Mouse (Mus musculus): Measurements from ENCODE around the gene Strn.
"Not testable (repeated sequence)": the region's sequence is repeated elsewhere in the genome, so short reads cannot be mapped to it uniquely, and the experiment has no call there.

Gene Strn

GRCm38 (mm10) chr17:78710258-78710657 lies 26.7 kb downstream of the Strn start:
- no peak for DNase-seq (ENCODE audit: low spot score in 2 of 2)

- no peak for DNase-seq (ENCODE audit: low spot score in 2 of 2)
Observed at GRCm38 (mm10) chr17:78708422-78708821, 28.6 kb downstream of the Strn start.

- DNase-seq (ENCODE audit: low spot score in 2 of 2): no peak
Observed at GRCm38 (mm10) chr17:78702988-78703387, 34.0 kb downstream of the Strn start.

GRCm38 (mm10) chr17:78698965-78699364 lies 38.0 kb downstream of the Strn start:
- no peak for DNase-seq (ENCODE audit: low spot score in 2 of 2)

GRCm38 (mm10) chr17:78697462-78697861 lies 39.5 kb downstream of the Strn start:
- no peak for DNase-seq (ENCODE audit: low spot score in 2 of 2)

- no peak for DNase-seq (ENCODE audit: low spot score in 2 of 2)
Observed at GRCm38 (mm10) chr17:78696922-78697321, 40.1 kb downstream of the Strn start.

GRCm38 (mm10) chr17:78689231-78689630 lies 47.8 kb downstream of the Strn start:
- DNase-seq (ENCODE audit: low spot score in 2 of 2): not testable (repeated sequence)

GRCm38 (mm10) chr17:78687971-78688370 lies 49.0 kb downstream of the Strn start:
- DNase-seq (ENCODE audit: low spot score in 2 of 2): no peak

- no peak for DNase-seq (ENCODE audit: low spot score in 2 of 2)
Observed at GRCm38 (mm10) chr17:78685004-78685403, 52.0 kb downstream of the Strn start.

- DNase-seq (ENCODE audit: low spot score in 2 of 2): no peak
Observed at GRCm38 (mm10) chr17:78682351-78682750, 54.6 kb downstream of the Strn start.

- DNase-seq (ENCODE audit: low spot score in 2 of 2): no peak
Observed at GRCm38 (mm10) chr17:78679503-78679902, 57.5 kb downstream of the Strn start.

GRCm38 (mm10) chr17:78676813-78677212 lies 60.2 kb downstream of the Strn start:
- no peak for DNase-seq (ENCODE audit: low spot score in 2 of 2)

GRCm38 (mm10) chr17:78664962-78665545 lies 71.9 kb downstream of the Strn start:
- no peak for DNase-seq (ENCODE audit: low spot score in 2 of 2)

- no peak for DNase-seq (ENCODE audit: low spot score in 2 of 2)
Observed at GRCm38 (mm10) chr17:78654841-78655240, 82.2 kb downstream of the Strn start.

- DNase-seq (ENCODE audit: low spot score in 2 of 2): no peak
Observed at GRCm38 (mm10) chr17:78643853-78644475, 93.0 kb downstream of the Strn start.

- DNase-seq (ENCODE audit: low spot score in 2 of 2): no peak
Observed at GRCm38 (mm10) chr17:78642259-78642658, 94.7 kb downstream of the Strn start.

- no peak for DNase-seq (ENCODE audit: low spot score in 2 of 2)
Observed at GRCm38 (mm10) chr17:78640387-78640786, 96.6 kb downstream of the Strn start.

- DNase-seq (ENCODE audit: low spot score in 2 of 2): no peak
Observed at GRCm38 (mm10) chr17:78639099-78639498, 97.9 kb downstream of the Strn start.

- DNase-seq (ENCODE audit: low spot score in 2 of 2): no peak
Observed at GRCm38 (mm10) chr17:78637140-78637539, 99.9 kb downstream of the Strn start.

- DNase-seq (ENCODE audit: low spot score in 2 of 2): no peak
Observed at GRCm38 (mm10) chr17:78635616-78636015, 101.4 kb downstream of the Strn start.

GRCm38 (mm10) chr17:78624941-78625340 lies 112.1 kb downstream of the Strn start:
- DNase-seq (ENCODE audit: low spot score in 2 of 2): no peak

- no peak for DNase-seq (ENCODE audit: low spot score in 2 of 2)
Observed at GRCm38 (mm10) chr17:78621863-78622262, 115.1 kb downstream of the Strn start.

- DNase-seq (ENCODE audit: low spot score in 2 of 2): no peak
Observed at GRCm38 (mm10) chr17:78620740-78621139, 116.3 kb downstream of the Strn start.

GRCm38 (mm10) chr17:78619981-78620380 lies 117.0 kb downstream of the Strn start:
- no peak for DNase-seq (ENCODE audit: low spot score in 2 of 2)
